Mouse (Mus musculus) ovary, adult 18-20 months (tissue): ENCODE measurements around the gene Vmn1r2.
"Not testable (repeated sequence)": the region's sequence is repeated elsewhere in the genome, so short reads cannot be mapped to it uniquely, and the experiment has no call there.

ENCODE experiments used
- DNase-seq: peaks from one replicate; pipeline ENCODE4 v3.0.0; 2022; ENCODE audit warnings: low spot score, mixed read lengths

Gene Vmn1r2

DNA sequence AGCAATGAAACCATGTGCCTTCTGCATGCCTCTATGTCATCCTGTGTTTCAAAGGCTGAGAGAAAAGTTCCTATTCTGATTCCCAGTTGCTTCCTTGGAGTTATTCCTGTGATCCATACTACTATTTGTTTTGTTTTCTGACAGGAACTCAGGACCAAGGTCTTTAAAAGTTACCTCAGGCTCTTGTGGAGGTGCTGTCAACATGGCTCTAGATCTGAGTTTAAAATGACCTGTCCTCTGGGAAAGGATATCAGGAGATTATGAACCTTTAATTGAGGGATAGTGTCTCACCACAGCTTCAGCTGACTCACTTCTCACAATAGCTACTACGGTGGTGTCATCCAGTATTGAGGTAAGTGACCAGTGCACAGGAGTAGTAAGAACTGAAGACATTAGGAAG lies at the start of gene Vmn1r2:
Gene Vmn1r2, plus strand, starts transcription at position 301 of the 400 bp plus-strand sequence.
- not testable (repeated sequence) for DNase-seq

DNA sequence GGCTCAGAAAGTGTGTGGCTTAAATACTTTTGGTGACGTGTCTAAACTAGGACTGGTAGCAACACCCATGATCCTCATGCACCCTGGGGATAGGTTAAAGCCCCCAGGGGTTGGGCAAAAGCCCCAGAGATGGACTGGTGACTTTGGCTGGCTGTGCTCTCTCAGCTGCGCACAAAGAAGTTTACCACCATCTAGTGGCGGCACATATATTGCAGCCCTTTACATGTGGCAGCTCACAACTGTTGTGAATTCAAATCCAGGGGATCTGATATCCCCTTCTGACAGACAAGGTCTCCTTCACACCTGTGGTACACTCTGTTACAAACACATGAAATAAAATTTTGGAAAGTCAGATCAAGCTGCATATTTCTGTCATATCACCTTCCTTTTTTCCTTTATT lies 19.2 kb upstream of the Vmn1r2 start:
- not testable (repeated sequence) for DNase-seq

DNA sequence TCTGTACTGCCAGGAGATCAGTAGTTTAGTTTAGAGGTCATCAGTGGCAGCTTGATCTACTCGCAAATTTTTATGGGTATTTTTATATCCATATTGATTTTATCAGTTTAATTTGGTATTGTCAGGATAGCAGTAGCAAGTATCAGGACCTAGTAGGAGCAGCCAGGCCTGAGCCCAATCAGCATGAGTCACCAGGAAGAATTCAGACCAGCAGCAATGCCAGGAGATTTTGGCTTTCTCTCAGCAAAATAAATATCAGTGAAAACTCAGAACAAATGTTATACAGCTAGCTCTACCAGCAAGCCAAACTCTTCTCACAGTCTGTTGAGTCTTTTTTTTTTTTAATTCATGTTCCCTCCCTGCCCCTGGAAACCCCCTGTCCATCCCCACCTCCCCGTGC lies 13.8 kb upstream of the Vmn1r2 start:
- not testable (repeated sequence) for DNase-seq

DNA sequence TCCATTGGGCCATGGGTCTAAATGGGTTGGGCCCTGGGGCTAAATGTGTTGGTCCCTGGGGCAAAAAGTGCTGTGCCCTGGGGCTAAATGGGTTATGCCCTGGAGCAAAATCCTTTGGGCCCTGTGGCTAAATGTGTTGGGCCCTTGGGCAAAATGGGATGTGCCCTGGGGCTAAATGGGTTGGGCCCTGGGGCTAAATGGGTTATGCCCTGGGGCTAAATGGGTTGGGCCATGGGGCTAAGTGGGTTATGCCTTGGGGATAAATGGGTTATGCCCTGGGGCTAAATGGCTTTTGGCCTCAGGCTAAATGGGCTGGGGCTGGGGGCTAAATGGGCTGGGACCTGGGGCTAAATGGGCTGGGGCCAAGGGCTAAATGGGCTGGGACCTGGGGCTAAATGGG lies 2.7 kb upstream of the Vmn1r2 start:
- DNase-seq = not testable (repeated sequence)

DNA sequence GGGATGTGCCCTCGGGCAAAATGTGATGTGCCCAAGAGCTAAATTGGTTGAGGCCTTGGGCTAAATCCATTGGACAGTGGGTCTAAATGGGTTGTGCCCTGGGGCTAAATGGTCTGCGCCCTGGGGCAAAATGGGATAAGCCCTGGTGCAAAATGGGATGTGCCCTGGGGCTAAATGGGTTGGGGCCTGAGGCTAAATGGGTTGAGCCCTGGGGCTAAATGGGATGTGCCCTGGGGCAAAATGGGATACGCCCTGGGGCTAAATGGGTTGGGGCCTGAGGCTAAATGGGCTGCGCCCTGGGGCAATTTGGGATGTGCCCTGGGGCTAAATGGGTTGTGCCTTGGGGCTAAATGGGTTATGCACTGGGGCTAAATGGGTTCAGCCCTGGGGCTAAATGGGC lies 2.1 kb upstream of the Vmn1r2 start:
- DNase-seq = no peak

DNA sequence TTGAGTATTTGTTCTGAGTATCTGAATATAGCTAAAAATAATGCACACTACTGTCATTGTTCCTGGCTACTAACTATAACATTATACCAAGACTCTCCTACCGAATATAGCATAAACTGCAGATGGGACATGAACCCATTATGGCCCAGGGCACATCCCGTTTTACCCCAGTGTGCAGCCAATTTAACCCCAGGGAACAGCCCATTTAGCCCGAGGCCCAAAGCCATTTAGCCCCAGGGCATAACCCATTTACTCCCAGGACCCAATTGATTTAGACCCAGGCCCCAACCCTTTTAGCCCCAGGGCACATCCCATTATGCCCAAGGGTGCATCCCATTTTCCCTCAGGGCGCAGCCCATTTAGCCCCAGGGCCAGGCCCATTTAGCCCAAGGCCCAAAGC lies 7.5 kb downstream of the Vmn1r2 start:
- DNase-seq = not testable (repeated sequence)

DNA sequence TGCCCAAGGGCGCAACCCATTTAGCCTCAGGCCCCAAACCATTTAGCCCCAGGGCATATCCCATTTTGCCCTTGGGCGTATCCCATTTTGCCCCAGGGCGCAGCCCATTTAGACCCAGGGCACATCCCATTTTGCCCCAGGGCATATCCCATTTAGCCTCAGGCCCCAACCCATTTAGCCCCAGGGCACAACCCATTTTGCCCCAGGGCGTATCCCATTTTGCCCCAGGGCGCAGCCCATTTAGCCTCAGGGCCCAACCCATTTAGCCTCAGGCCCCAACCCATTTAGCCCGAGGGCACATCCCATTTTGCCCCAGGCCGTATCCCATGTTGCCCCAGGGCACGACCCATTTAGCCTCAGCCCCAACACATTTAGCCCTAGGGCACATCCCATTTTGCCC lies 8.6 kb downstream of the Vmn1r2 start:
- DNase-seq = not testable (repeated sequence)

DNA sequence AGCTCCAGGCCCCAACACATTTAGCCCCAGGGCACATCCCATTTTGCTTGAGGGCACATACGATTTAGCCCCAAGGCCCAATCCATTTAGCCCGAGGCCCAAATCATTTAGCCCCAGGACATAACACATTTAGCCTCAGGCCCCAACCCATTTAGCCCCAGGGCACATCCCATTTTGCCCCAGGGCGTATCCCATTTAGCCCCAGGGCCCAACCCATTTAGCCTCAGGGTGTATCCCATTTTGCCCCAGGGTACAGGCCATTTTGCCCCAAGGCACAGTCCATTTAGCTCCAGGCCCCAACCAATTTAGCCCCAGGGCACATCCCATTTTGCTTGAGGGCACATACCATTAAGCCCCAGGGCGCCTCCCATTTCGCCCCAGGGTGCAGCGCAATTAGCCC lies 9.1 kb downstream of the Vmn1r2 start:
- not testable (repeated sequence) for DNase-seq

DNA sequence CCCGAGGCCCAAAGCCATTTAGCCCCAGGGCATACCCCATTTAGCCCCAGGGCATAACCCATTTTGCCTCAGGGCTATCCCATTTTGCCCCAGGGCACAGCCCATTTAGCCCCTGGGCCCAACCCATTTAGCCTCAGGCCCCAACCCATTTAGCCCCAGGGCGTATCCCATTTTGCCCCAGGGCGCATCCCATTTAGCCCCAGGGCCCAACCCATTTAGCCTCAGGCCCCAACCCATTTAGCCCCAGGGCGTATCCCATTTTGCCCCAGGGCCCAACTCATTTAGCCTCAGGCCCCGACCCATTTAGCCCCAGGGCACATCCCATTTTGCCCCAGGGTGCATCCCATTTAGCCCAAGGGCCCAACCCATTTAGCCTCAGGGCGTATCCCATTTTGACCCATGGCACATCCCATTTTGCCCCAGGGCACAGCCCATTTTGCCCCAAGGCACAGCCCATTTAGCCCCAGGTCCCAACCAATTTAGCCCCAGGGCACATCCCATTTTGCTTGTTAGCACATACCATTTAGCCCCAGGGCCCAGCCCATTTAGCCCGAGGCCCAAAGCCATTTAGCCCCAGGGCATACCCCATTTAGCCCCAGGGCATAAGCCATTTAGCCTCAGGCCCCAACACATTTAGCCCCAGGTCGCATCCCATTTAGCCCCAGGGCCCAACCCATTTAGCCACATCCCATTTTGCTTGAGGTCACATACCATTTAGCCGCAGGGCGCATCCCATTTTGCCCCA lies 9.8 kb downstream of the Vmn1r2 start:
- DNase-seq = not testable (repeated sequence)

DNA sequence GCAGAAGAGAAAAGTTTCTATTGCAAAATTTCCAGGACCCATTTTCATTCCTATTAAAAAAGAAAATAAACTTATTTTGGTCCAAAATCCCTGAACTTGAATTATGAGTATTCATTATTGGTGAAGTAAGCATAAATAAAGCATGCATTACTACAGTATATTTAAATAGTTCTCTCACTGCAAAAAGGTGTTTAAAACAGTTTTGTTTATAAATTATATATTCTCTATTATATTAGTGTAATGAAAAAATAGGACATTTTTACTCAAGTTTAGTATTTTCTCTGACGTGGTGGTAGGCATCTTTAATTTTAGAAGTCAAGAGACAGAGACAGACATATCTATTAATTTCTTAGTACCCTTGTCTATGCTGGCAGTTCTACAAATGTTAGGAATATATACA lies 18.1 kb downstream of the Vmn1r2 start, which contains the start of gene Vmn1r3:
Gene Vmn1r3, minus strand, starts transcription at position 101 of the 400 bp plus-strand sequence.
- DNase-seq = not testable (repeated sequence)

DNA sequence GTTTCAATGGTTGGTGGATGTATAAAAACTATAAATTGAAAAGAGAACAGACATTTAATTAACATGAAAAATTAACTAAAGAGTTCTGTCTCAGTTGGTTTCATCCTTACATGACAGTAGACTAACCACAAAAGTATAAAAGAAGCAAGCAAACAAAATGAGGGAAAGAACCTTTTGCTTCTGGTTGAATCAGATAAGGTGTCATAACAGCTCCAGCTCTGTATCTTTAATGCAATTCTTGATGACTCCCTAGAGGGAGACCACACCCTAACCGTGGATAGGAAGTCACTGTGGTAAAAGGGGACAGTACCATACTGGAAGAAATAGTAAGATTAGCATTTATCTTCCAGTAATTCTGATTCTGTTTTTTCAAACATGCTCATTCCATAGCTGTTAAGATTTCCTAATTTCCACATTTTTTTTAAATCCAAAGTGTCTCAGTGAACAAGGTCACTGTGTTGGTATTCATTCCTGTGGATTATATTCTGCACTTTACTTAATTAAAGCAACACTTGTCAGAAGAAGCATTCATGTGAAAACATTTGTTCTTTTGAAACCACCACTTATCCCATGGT lies 42.6 kb downstream of the Vmn1r2 start:
- not testable (repeated sequence) for DNase-seq

DNA sequence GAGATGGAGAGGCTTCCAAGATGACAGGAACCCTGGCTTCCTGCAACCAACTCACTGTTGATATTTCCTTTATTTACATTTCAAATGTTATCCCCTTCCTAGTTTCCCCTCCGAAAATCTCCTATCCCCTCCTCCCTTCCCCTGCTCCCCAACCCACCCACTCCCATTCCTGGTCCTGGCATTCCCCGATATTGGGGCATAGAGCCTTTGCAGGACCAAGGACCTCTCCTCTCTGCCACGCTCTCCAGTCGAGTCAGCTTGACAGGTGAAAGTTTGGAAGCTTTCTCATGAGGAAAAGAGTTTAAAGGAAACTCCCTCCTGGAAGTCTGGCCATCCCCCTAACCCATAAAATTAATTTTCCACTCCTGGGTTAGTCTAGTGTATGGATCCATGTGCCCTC lies 46.2 kb downstream of the Vmn1r2 start:
- not testable (repeated sequence) for DNase-seq

DNA sequence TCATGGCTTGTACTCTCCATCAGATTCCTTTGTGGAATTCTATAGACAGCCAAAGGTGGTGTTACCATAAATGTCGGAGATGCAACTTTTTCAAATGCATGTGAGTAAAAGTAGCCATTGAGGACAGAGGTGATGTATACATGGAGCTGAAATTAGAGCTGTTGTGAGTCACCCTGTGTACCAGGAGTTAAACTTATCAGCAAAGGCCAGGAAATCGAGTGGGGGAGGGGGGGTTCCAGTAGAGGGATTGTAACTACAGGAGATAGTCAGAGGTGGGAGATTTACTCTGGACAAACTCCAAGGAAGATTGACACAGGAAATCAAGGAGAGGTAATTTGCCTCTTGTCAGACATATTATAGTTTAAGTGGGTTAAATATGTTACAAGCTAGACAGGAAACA lies 49.3 kb downstream of the Vmn1r2 start:
- not testable (repeated sequence) for DNase-seq
